Mouse (Mus musculus) liver, postnatal 0 days (tissue): ENCODE data around the gene Ski.

Experiments used
- CTCF ChIP-seq: sonication (generic); IDR thresholded peaks from 2 replicates; pipeline ENCODE4 v1.5.1; 2016; ENCODE audit warnings: antibody characterized with exemption, low read depth
- EP300 ChIP-seq: IDR thresholded peaks from 2 replicates; pipeline ENCODE4 v1.6.1; 2016; ENCODE audit warnings: antibody characterized with exemption, low read depth, mild to moderate bottlenecking

GRCm38 (mm10) chr4:155225918-155226317 is 3.5 kb upstream of the Ski start:
- TF ChIP-seq EP300 (no peak), CTCF (no peak)
